In genomic region chr14:54072283-54072912, GRCm38 (mm10) we compare ENCODE assay signal across 12 mouse cellular contexts.
DNase-seq lines count a peak whose midpoint lies in the region; ATAC-seq and TF ChIP-seq lines count a peak whose summit lies in the region.
"Had no signal": no experiment of that assay in that cellular context is flagged by ENCODE, and none has a peak within 500 bp of the region (broad histone marks: within the 10 kb centered on the region; RNA-seq: fewer than 3 reads in every experiment).

No protein-coding gene starts in this region.

- 71% methylated on average over 10 of the region's 10 CpGs for WGBS in hindbrain, postnatal 0 days
- 79% methylated on average over 10 of the region's 10 CpGs for WGBS in hindbrain, embryonic 13.5 days
- WGBS in neural tube, embryonic 14.5 days = 77% methylated on average over 10 of the region's 10 CpGs
- 42% methylated on average over 10 of the region's 10 CpGs for WGBS in heart, postnatal 0 days

- H3K9ac ChIP-seq in hindbrain, postnatal 0 days (replicated peaks; ENCODE audit: low read length) = no peak overlapping the region
- H3K9ac ChIP-seq in hindbrain, embryonic 13.5 days = no peak overlapping the region
- H3K9ac ChIP-seq in neural tube, embryonic 14.5 days (replicated peaks; ENCODE audit: low read depth, low read length) = no peak overlapping the region
- H3K9ac ChIP-seq in heart, postnatal 0 days (replicated peaks; ENCODE audit: low read depth, low read length) = no peak overlapping the region
- H3K9ac ChIP-seq: neural tube, embryonic 13.5 days had no signal

- TF ChIP-seq CTCF in hindbrain, postnatal 0 days (IDR thresholded peaks at IDR 0.05; ENCODE audit: low read depth) = no peak
- TF ChIP-seq CTCF in heart, postnatal 0 days (IDR thresholded peaks at IDR 0.05; ENCODE audit: low read depth) = no peak

- no peaks in the 10 kb centered on the region for H3K9me3 ChIP-seq in hindbrain, postnatal 0 days (ENCODE audit: low read length)
- H3K9me3 ChIP-seq in hindbrain, embryonic 13.5 days = no peaks in the 10 kb centered on the region
- no peaks in the 10 kb centered on the region for H3K9me3 ChIP-seq in neural tube, embryonic 14.5 days (ENCODE audit: control insufficient read depth, low read length)
- H3K9me3 ChIP-seq in heart, postnatal 0 days (replicated peaks; ENCODE audit: control insufficient read depth, low read length) = no peaks in the 10 kb centered on the region
- H3K9me3 ChIP-seq: neural tube, embryonic 13.5 days had no signal

- H3K27ac ChIP-seq in hindbrain, postnatal 0 days = 0 out of 2 replicates have a peak overlapping the region, but pooled peaks have one; percentile 16
- H3K27ac ChIP-seq in hindbrain, embryonic 13.5 days = no peak overlapping the region
- no peak overlapping the region for H3K27ac ChIP-seq in neural tube, embryonic 14.5 days (ENCODE audit: low read depth, low read length)
- no peak overlapping the region for H3K27ac ChIP-seq in heart, postnatal 0 days (ENCODE audit: low read depth)
- H3K27ac ChIP-seq: neural tube, embryonic 13.5 days had no signal

- H3K27me3 ChIP-seq in hindbrain, postnatal 0 days (ENCODE audit: insufficient read depth, low read length) = no peaks in the 10 kb centered on the region
- H3K27me3 ChIP-seq in hindbrain, embryonic 13.5 days = no peaks in the 10 kb centered on the region
- H3K27me3 ChIP-seq in neural tube, embryonic 14.5 days (ENCODE audit: control insufficient read depth, insufficient read depth, low read length) = no peaks in the 10 kb centered on the region
- H3K27me3 ChIP-seq in heart, postnatal 0 days (ENCODE audit: control insufficient read depth, insufficient read depth, low read length) = no peaks in the 10 kb centered on the region
- H3K27me3 ChIP-seq: CH12.LX; neural tube, embryonic 13.5 days had no signal

- peak; percentile 6 for DNase-seq in hindbrain, postnatal 0 days (ENCODE audit: low spot score)
- DNase-seq in neural tube, embryonic 10.5 days (ENCODE audit: extremely low spot score, low spot score) = no peak
- no peak for DNase-seq in heart, postnatal 0 days (ENCODE audit: low spot score)
- DNase-seq in skeletal muscle tissue, adult 2 months (ENCODE audit: low read depth, low spot score) = peak; percentile 30
- DNase-seq in adrenal gland, adult 18-20 months (ENCODE audit: low spot score in 2 of 2) = no peak
- DNase-seq in right cerebral cortex, postnatal 14 days = no peak
- DNase-seq: embryo, embryonic 11 days; thymus, postnatal 4 days had no signal

- ATAC-seq in hindbrain, postnatal 0 days = no peak
- ATAC-seq in hindbrain, embryonic 13.5 days (ENCODE audit: low FRiP score) = no peak
- ATAC-seq in neural tube, embryonic 14.5 days (ENCODE audit: low read depth) = peak; percentile 44; the same call in 1 of the 2 replicates
- ATAC-seq in heart, postnatal 0 days (ENCODE audit: insufficient read depth, low read depth) = no peak

- H3K4me1 ChIP-seq in hindbrain, postnatal 0 days (ENCODE audit: insufficient read depth, low read length) = no peaks in the 10 kb centered on the region
- peaks cover 4% of the 10 kb centered on the region; the same call in 1 of the 2 replicates for H3K4me1 ChIP-seq in hindbrain, embryonic 13.5 days (replicated peaks)
- H3K4me1 ChIP-seq in neural tube, embryonic 14.5 days (ENCODE audit: control insufficient read depth, insufficient read depth, low read length) = no peaks in the 10 kb centered on the region
- 0 out of 2 replicates have a peak, but pooled peaks cover 4% of the 10 kb centered on the region for H3K4me1 ChIP-seq in heart, postnatal 0 days (ENCODE audit: control insufficient read depth, insufficient read depth)
- H3K4me1 ChIP-seq: neural tube, embryonic 13.5 days had no signal

- TF ChIP-seq EP300 in heart, postnatal 0 days (IDR thresholded peaks at IDR 0.05; ENCODE audit: low read depth) = no peak

- no peaks in the 10 kb centered on the region for H3K36me3 ChIP-seq in hindbrain, postnatal 0 days (ENCODE audit: insufficient read depth, low read length)
- H3K36me3 ChIP-seq in hindbrain, embryonic 13.5 days = no peaks in the 10 kb centered on the region
- no peaks in the 10 kb centered on the region for H3K36me3 ChIP-seq in neural tube, embryonic 14.5 days (ENCODE audit: control insufficient read depth, insufficient read depth, low read length)
- no peaks in the 10 kb centered on the region for H3K36me3 ChIP-seq in heart, postnatal 0 days (replicated peaks; ENCODE audit: control insufficient read depth, insufficient read depth, low read length)
- H3K36me3 ChIP-seq: neural tube, embryonic 13.5 days had no signal

- no peak overlapping the region for H3K4me3 ChIP-seq in hindbrain, postnatal 0 days (ENCODE audit: low read length)
- H3K4me3 ChIP-seq in hindbrain, embryonic 13.5 days = no peak overlapping the region
- no peak overlapping the region for H3K4me3 ChIP-seq in neural tube, embryonic 14.5 days (ENCODE audit: low read depth, low read length)
- H3K4me3 ChIP-seq in heart, postnatal 0 days (ENCODE audit: low read depth, low read length) = no peak overlapping the region
- H3K4me3 ChIP-seq: neural tube, embryonic 13.5 days had no signal

- H3K4me2 ChIP-seq in hindbrain, postnatal 0 days (ENCODE audit: low read depth, low read length) = no peak overlapping the region
- no peak overlapping the region for H3K4me2 ChIP-seq in hindbrain, embryonic 13.5 days
- no peak overlapping the region for H3K4me2 ChIP-seq in neural tube, embryonic 14.5 days (ENCODE audit: low read depth, low read length)
- peak overlapping the region; percentile 8; the same call in 1 of the 2 replicates for H3K4me2 ChIP-seq in heart, postnatal 0 days (ENCODE audit: low read depth, low read length)
- H3K4me2 ChIP-seq: neural tube, embryonic 13.5 days had no signal

Comparison
In these comparisons a context has a peak if more than half of its experiments do, and no peak if none do; other contexts are left out.
1. DNase-seq: peak in hindbrain, postnatal 0 days (single experiment) and skeletal muscle tissue, adult 2 months (single experiment); none in neural tube, embryonic 10.5 days (single experiment), heart, postnatal 0 days (single experiment), adrenal gland, adult 18-20 months (0 of 2) and right cerebral cortex, postnatal 14 days (single experiment).